Mouse (Mus musculus): Measurements from ENCODE around the gene Atxn1.

DNA sequence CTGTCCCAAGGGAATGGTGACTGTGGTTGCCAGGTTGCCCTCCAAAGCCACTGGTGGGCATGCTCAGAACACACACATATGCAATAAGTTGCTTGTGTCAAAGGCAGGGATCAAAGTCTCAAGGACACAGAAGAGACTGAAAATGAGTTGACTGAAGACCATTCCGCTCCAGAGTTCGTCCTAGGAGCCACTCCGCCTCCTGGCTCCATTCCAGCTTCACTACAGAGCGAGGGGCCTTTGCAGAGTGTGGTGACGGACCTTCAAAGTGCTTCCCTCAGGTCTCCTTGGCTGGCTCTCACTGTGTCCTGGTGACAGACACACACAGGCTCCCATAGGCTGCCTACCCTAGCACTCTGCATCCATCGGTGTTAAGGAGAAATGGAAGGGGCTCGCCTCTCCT, 411.1 kb downstream of the Atxn1 start:
- TF ChIP-seq CTCF (IDR thresholded peaks at IDR 0.05; ENCODE audit: extremely low read depth, insufficient read length, insufficient replicate concordance, low read depth, low read length) (no peak), POLR2A (IDR thresholded peaks at IDR 0.05; ENCODE audit: low read depth, low read length) (no peak)
